Mouse (Mus musculus): Measurements from ENCODE around the gene Olfr39. TPM values are rescaled to one million over a fixed set of nuclear protein-coding genes. Genes with fewer than 3 reads are reported as not detected.

Olfr39 gene
- polyA plus RNA-seq (2015; fragmentation: Nextera tagmentation; extraction: Ambion mirVana): not detected in 2 replicates

DNA sequence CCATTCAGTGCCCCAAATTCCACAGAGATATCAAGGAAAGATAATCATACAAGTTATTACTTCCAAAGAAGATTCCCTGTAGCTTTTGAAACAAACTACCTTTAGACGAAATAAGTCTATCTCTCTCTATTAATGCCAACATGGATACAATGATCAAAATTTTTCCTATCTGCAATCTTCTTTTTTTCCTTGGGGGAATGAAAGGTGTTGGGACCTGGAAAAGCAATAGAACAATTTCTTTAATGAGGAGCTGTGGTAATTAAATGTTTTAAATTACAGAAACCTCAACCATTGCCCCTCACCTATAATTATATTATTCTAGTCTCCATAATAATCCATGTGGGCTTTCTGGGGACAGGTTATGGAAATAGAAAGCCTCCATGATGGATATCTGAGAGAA is at the start of gene Olfr39:
Gene Olfr39 (plus strand): TSS at position 301 of the 400 bp plus-strand sequence.

DNA sequence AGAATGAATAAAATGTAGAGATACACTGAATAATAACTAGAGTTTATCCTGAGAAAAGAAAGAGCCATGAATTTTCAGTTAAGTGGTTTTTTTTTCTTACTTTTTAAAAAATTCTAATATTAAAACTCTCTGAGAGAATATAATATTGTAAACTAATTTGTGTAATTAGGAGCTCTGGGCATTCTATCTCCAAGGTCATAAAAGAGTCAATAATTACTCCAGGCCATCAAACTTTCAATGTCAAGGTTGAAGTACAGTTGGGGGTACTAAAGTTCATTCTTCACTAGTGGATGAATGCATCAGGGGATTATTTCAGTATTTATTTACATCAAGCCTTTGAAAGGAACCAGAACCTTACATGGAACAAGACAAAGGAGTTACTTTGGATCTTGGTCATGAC is 45.3 kb upstream of the Olfr39 start, which contains the start of gene Olfr872:
Gene Olfr872 (plus strand): TSS at position 301 of the 400 bp plus-strand sequence.

DNA sequence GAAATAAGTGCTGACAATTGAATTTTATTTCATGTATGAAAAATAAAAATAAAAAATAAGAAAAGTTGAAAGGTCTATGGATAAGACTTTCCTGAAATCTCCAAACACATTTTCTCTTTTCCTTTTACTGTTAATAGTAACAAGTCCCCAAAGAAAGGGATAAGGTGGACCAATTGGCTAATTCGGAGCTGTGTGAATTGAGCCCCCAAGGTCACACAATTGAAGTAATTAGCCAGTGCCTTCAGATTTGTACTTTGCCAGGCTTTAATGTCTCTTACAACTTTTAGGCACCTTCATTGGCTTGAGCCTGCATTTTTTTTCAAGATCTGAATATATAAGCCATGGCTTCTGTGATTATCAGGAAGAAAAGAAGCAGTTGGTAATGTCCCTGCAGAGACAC is 16.1 kb downstream of the Olfr39 start, which contains the start of gene Olfr873:
Gene Olfr873 (plus strand): TSS at position 301 of the 400 bp plus-strand sequence.

DNA sequence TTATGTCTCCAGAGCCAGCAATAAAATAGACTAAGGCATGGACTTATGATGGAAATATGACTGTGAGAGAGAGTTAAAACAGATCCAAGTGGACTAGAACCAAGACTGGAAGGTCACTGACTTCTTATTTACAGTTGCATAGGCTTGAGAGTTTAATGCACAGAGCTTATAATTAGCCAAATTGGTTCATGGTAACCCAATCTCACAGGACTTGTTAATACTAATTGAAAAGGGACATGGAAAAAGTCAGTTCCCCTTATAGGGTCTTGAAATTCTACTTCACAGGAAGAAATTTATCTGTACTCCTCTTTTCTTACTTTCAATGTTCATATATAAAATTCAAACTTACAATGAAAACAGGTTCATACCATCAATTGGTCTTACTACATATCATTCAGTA is 53.8 kb downstream of the Olfr39 start, which contains the start of gene Olfr18:
Gene Olfr18 (minus strand): TSS at position 101 of the 400 bp plus-strand sequence.

Other genes with a start within 250 kb of the Olfr39 start
- not detected in 2 replicates for gene Olfr867, start 224.8 kb upstream of the Olfr39 start, polyA plus RNA-seq (2015; fragmentation: Nextera tagmentation; extraction: Ambion mirVana)
- not detected in 2 replicates for gene Olfr868, start 183.7 kb upstream of the Olfr39 start, polyA plus RNA-seq (2015; fragmentation: Nextera tagmentation; extraction: Ambion mirVana)
- not detected in 2 replicates for gene Olfr869, start 153.3 kb upstream of the Olfr39 start, polyA plus RNA-seq (2015; fragmentation: Nextera tagmentation; extraction: Ambion mirVana)
- not detected in 2 replicates for gene Olfr870, start 108.3 kb upstream of the Olfr39 start, polyA plus RNA-seq (2015; fragmentation: Nextera tagmentation; extraction: Ambion mirVana)
- not detected in 2 replicates for gene Olfr871, start 70.1 kb upstream of the Olfr39 start, polyA plus RNA-seq (2015; fragmentation: Nextera tagmentation; extraction: Ambion mirVana)
- not detected in 2 replicates for gene Olfr872, start 45.2 kb upstream of the Olfr39 start, polyA plus RNA-seq (2015; fragmentation: Nextera tagmentation; extraction: Ambion mirVana)
- not detected in 2 replicates for gene Olfr873, start 16.2 kb downstream of the Olfr39 start, polyA plus RNA-seq (2015; fragmentation: Nextera tagmentation; extraction: Ambion mirVana)
- 0.04 TPM in 1 of 2 replicates, not detected in the other for gene Olfr18, start 53.7 kb downstream of the Olfr39 start, polyA plus RNA-seq (2015; fragmentation: Nextera tagmentation; extraction: Ambion mirVana)
- gene Zfp560, start 102.8 kb downstream of the Olfr39 start, polyA plus RNA-seq (2015; fragmentation: Nextera tagmentation; extraction: Ambion mirVana): 25.5 and 28.8 TPM in 2 replicates
- 5.4 and 6.0 TPM in 2 replicates for gene Zfp26, start 177.8 kb downstream of the Olfr39 start, polyA plus RNA-seq (2015; fragmentation: Nextera tagmentation; extraction: Ambion mirVana)
- 8.0 and 9.2 TPM in 2 replicates for gene Zfp426, start 210.4 kb downstream of the Olfr39 start, polyA plus RNA-seq (2015; fragmentation: Nextera tagmentation; extraction: Ambion mirVana)
- 21.5 and 27.0 TPM in 2 replicates for gene Zfp266, start 239.1 kb downstream of the Olfr39 start, polyA plus RNA-seq (2015; fragmentation: Nextera tagmentation; extraction: Ambion mirVana)